Mouse (Mus musculus) lung, postnatal 0 days (tissue): ENCODE measurements around the gene Olfr1030. TPM values are rescaled to one million over a fixed set of nuclear protein-coding genes. Genes with fewer than 3 reads are reported as not detected.
"Not testable (repeated sequence)": the region's sequence is repeated elsewhere in the genome, so short reads cannot be mapped to it uniquely, and the experiment has no call there.

Experiments used
- ATAC-seq: fragments of 200-750 bp; cut with Nextera tagmentation; 2 replicates; pipeline ENCODE4 v1.8.0; 2017; ENCODE audit warnings: moderate library complexity
- DNase-seq: peaks from one replicate; pipeline ENCODE4 v3.0.0-alpha.2; 2016; ENCODE audit warnings: low spot score
- H3K27ac ChIP-seq: fragments of 300-500 bp; sonication (generic); 2 replicates; pipeline ENCODE4 v1.5.1; 2014; ENCODE audit warnings: antibody characterized with exemption, mild to moderate bottlenecking, low read length, mixed read lengths
- H3K27me3 ChIP-seq: fragments of 300-500 bp; sonication (generic); replicated peaks from 2 replicates; pipeline ENCODE4 v1.6.1; 2014; ENCODE audit warnings: low read length, mixed read lengths; ENCODE audit not compliant: insufficient read depth
- H3K36me3 ChIP-seq: fragments of 300-500 bp; sonication (generic); 2 replicates; pipeline ENCODE4 v1.6.1; 2014; ENCODE audit warnings: low read length, mixed read lengths; ENCODE audit not compliant: insufficient read depth
- H3K4me1 ChIP-seq: fragments of 300-500 bp; sonication (generic); 2 replicates; pipeline ENCODE4 v1.6.1; 2014; ENCODE audit warnings: antibody characterized with exemption, low read depth, low read length, mixed read lengths; ENCODE audit not compliant: insufficient read depth
- H3K4me2 ChIP-seq: fragments of 300-500 bp; sonication (generic); replicated peaks from 2 replicates; pipeline ENCODE4 v1.6.1; 2014; ENCODE audit warnings: low read depth, mild to moderate bottlenecking, low read length, moderate library complexity, mixed read lengths
- H3K4me3 ChIP-seq: fragments of 300-500 bp; sonication (generic); 2 replicates; pipeline ENCODE4 v1.5.1; 2014; ENCODE audit warnings: low read depth, low read length
- H3K9ac ChIP-seq: fragments of 300-500 bp; sonication (generic); replicated peaks from 2 replicates; pipeline ENCODE4 v1.6.1; 2014; ENCODE audit warnings: low read depth, mild to moderate bottlenecking
- H3K9me3 ChIP-seq: fragments of 300-500 bp; sonication (generic); 2 replicates; pipeline ENCODE4 v1.6.1; 2016; ENCODE audit warnings: low read length, mixed read lengths
- CTCF ChIP-seq: IDR thresholded peaks from 2 replicates; pipeline ENCODE4 v1.5.1; 2016; ENCODE audit warnings: antibody characterized with exemption, mild to moderate bottlenecking
- EP300 ChIP-seq: IDR thresholded peaks from 2 replicates; pipeline ENCODE4 v1.6.1; 2016; ENCODE audit warnings: antibody characterized with exemption, mild to moderate bottlenecking, control low read depth
- WGBS: fragments of 180-500 bp; shearing (Covaris S2); extraction: QIAGEN DNeasy Blood & Tissue Kit; methylation state at CpG from one replicate; pipeline ENCODE4 v1.1.7; 2014; 5-methylcytosine and 5-hydroxymethylcytosine counted together
- polyA plus RNA-seq: library from polyadenylated mRNA; unstranded; fragments of >200 nt; fragmentation: Nextera tagmentation; extraction: Ambion mirVana; gene quantifications from 2 replicates; pipeline ENCODE4 v1.2.1, GENCODE M21; 2015

Olfr1030 gene
- not detected in 2 replicates for polyA plus RNA-seq

DNA sequence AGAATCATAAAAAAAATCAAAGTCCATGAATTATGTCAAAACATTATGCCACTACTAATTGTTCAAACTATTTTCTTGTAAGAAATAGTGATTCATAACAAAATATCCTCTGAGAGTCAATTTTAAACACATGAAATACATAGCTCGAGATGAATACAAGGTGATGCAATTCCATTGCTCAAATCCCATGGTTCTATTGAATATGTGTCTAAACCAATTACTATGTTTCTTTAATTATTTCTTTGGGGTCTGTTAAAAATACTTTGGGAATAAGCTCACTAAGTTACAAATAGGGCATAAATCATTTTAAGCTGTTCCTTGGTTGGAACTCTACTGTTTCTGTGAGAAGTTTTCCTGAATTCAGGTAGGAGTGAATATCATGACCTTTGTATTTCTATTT is at the start of gene Olfr1030:
Gene Olfr1030, plus strand, starts transcription at position 301 of the 400 bp plus-strand sequence.
- H3K4me1 ChIP-seq, result no peaks in the 10 kb centered on the region
- ATAC-seq (no peak), DNase-seq (no peak)
- H3K27ac ChIP-seq, result no peak within 1 kb of the TSS
- H3K9me3 ChIP-seq, result no peaks in the 10 kb centered on the region
- WGBS, result 50% methylated on average over 1 of the region's 1 CpGs
- no peaks in the 10 kb centered on the region for H3K27me3 ChIP-seq
- no peak within 1 kb of the TSS for H3K4me3 ChIP-seq
- H3K36me3 ChIP-seq, result no peaks in the 10 kb centered on the region
- TF ChIP-seq EP300 (no peak), CTCF (no peak)
- no peak within 1 kb of the TSS for H3K4me2 ChIP-seq
- H3K9ac ChIP-seq, result no peak within 1 kb of the TSS

DNA sequence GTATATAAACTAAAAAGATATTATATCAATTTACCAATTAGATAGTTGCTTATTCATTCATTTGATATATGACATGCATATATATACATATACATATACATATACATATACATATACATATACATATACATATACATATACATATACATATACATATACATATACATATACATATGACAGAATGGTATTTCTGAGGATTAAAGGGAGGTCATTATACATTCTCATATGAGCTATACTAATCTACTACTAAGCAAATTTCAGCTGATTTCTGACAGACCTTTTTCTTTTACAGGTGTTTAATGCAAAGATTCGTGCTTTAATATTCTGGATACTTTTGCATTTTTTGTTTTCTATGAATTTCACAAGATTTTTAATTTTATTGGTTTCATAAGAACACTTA is 28.9 kb upstream of the Olfr1030 start, which contains the start of gene Olfr1028:
Gene Olfr1028, plus strand, starts transcription at position 301 of the 400 bp plus-strand sequence.
- no peaks in the 10 kb centered on the region for H3K27me3 ChIP-seq
- ATAC-seq (no peak), DNase-seq (no peak)
- no peaks in the 10 kb centered on the region for H3K9me3 ChIP-seq
- no peak within 1 kb of the TSS for H3K9ac ChIP-seq
- no peak within 1 kb of the TSS for H3K4me2 ChIP-seq
- no peaks in the 10 kb centered on the region for H3K4me1 ChIP-seq
- 67% methylated on average over 1 of the region's 1 CpGs for WGBS
- H3K4me3 ChIP-seq, result no peak within 1 kb of the TSS
- H3K27ac ChIP-seq, result no peak within 1 kb of the TSS
- TF ChIP-seq CTCF (no peak), EP300 (no peak)
- H3K36me3 ChIP-seq, result no peaks in the 10 kb centered on the region

GRCm38 (mm10) chr2:85973595-85973994 is 5.5 kb upstream of the Olfr1030 start, which contains the start of gene Olfr1029:
TSS of gene Olfr1029 (plus strand) at chr2:85973895.
- Histone ChIP-seq H3K36me3 (no peaks in the 10 kb centered on the region), H3K27me3 (no peaks in the 10 kb centered on the region), H3K4me1 (no peaks in the 10 kb centered on the region), H3K9ac (no peak within 1 kb of the TSS), H3K4me3 (no peak within 1 kb of the TSS), H3K27ac (no peak within 1 kb of the TSS), H3K9me3 (no peaks in the 10 kb centered on the region), H3K4me2 (no peak within 1 kb of the TSS)
- ATAC-seq, result no peak
- WGBS, result 81% methylated on average over 2 of the region's 2 CpGs
- TF ChIP-seq CTCF (no peak), EP300 (no peak)
- no peak for DNase-seq

- DNase-seq (no peak), ATAC-seq (no peak)
- WGBS, result 40% methylated on average over 3 of the region's 3 CpGs
- Histone ChIP-seq H3K9me3 (no peaks in the 10 kb centered on the region), H3K36me3 (no peaks in the 10 kb centered on the region), H3K27ac (no peak within 1 kb of the TSS), H3K4me3 (no peak within 1 kb of the TSS), H3K4me2 (no peak within 1 kb of the TSS), H3K4me1 (no peaks in the 10 kb centered on the region), H3K27me3 (no peaks in the 10 kb centered on the region), H3K9ac (no peak within 1 kb of the TSS)
- TF ChIP-seq CTCF (no peak), EP300 (no peak)
Measured at GRCm38 (mm10) chr2:85990004-85990403, 10.9 kb downstream of the Olfr1030 start, which contains the start of gene Olfr1031. TSS of gene Olfr1031 (plus strand) at chr2:85990304.

GRCm38 (mm10) chr2:86005240-86005639 is 26.2 kb downstream of the Olfr1030 start, which contains the start of gene Olfr1032:
TSS of gene Olfr1032 (plus strand) at chr2:86005540.
- H3K4me2 ChIP-seq, result no peak within 1 kb of the TSS

GRCm38 (mm10) chr2:86020406-86020805 is 41.3 kb downstream of the Olfr1030 start, which contains the start of gene Olfr1033:
TSS of gene Olfr1033 (plus strand) at chr2:86020633.
- H3K9ac ChIP-seq, H3K9me3 ChIP-seq, H3K27me3 ChIP-seq, H3K36me3 ChIP-seq, H3K27ac ChIP-seq, H3K4me1 ChIP-seq, ATAC-seq: not testable (repeated sequence)
- WGBS, result 1% methylated on average over 10 of the region's 11 CpGs
- Histone ChIP-seq H3K4me2 (peak within 1 kb of the TSS; percentile 45), H3K4me3 (peak within 1 kb of the TSS; percentile 33)
- DNase-seq, result peak; percentile 61

More at GRCm38 (mm10) chr2:86005240-86005639, 26.2 kb downstream of the Olfr1030 start, which contains the start of gene Olfr1032:
- no peak within 1 kb of the TSS for H3K27ac ChIP-seq
- H3K36me3 ChIP-seq, result no peaks in the 10 kb centered on the region
- DNase-seq, result no peak
- no peaks in the 10 kb centered on the region for H3K9me3 ChIP-seq
- H3K4me3 ChIP-seq, result no peak within 1 kb of the TSS
- no peaks in the 10 kb centered on the region for H3K27me3 ChIP-seq
- TF ChIP-seq CTCF, result no peak
- no peak for TF ChIP-seq EP300
- WGBS, result 76% methylated on average over 7 of the region's 7 CpGs
- H3K9ac ChIP-seq, result no peak within 1 kb of the TSS
- H3K4me1 ChIP-seq, result no peaks in the 10 kb centered on the region
- ATAC-seq, result no peak

GRCm38 (mm10) chr2:86021518-86021917 is 42.4 kb downstream of the Olfr1030 start:
- H3K4me2 ChIP-seq, H3K4me1 ChIP-seq, DNase-seq, H3K27ac ChIP-seq, H3K27me3 ChIP-seq, H3K9me3 ChIP-seq, H3K36me3 ChIP-seq, H3K9ac ChIP-seq, H3K4me3 ChIP-seq, ATAC-seq: not testable (repeated sequence)
- 49% methylated on average over 3 of the region's 9 CpGs for WGBS

Other genes with a start within 250 kb of the Olfr1030 start
- not detected in 2 replicates for gene Olfr1012, start 216.5 kb upstream of the Olfr1030 start, polyA plus RNA-seq
- gene Olfr1013, start 212.2 kb upstream of the Olfr1030 start, polyA plus RNA-seq, result not detected in 2 replicates
- not detected in 2 replicates for gene Olfr1014, start 206.6 kb upstream of the Olfr1030 start, polyA plus RNA-seq
- gene Olfr1015, start 197.3 kb upstream of the Olfr1030 start, polyA plus RNA-seq, result not detected in 2 replicates
- not detected in 2 replicates for gene Olfr1016, start 176.7 kb upstream of the Olfr1030 start, polyA plus RNA-seq
- not detected in 2 replicates for gene Olfr1018, start 160.8 kb upstream of the Olfr1030 start, polyA plus RNA-seq
- not detected in 2 replicates for gene Olfr1019, start 133.8 kb upstream of the Olfr1030 start, polyA plus RNA-seq
- gene Olfr1020, start 132.2 kb upstream of the Olfr1030 start, polyA plus RNA-seq, result not detected in 2 replicates
- gene Olfr1022, start 110.7 kb upstream of the Olfr1030 start, polyA plus RNA-seq, result not detected in 2 replicates
- gene Olfr1023, start 93.6 kb upstream of the Olfr1030 start, polyA plus RNA-seq, result not detected in 2 replicates
- not detected in 2 replicates for gene Olfr1024, start 74.2 kb upstream of the Olfr1030 start, polyA plus RNA-seq
- not detected in 2 replicates for gene Olfr1025-ps1, start 64.1 kb upstream of the Olfr1030 start, polyA plus RNA-seq
- not detected in 2 replicates for gene Olfr1026, start 57.7 kb upstream of the Olfr1030 start, polyA plus RNA-seq
- not detected in 2 replicates for gene Olfr1028, start 28.8 kb upstream of the Olfr1030 start, polyA plus RNA-seq
- not detected in 2 replicates for gene Olfr1029, start 5.4 kb upstream of the Olfr1030 start, polyA plus RNA-seq
- not detected in 2 replicates for gene Olfr1031, start 11.0 kb downstream of the Olfr1030 start, polyA plus RNA-seq
- gene Olfr1032, start 26.3 kb downstream of the Olfr1030 start, polyA plus RNA-seq, result not detected in 2 replicates
- 3.4 and 8.8 TPM in 2 replicates for gene Olfr1033, start 41.4 kb downstream of the Olfr1030 start, polyA plus RNA-seq
- 0.06 TPM in 1 of 2 replicates, not detected in the other for gene Olfr1034, start 66.6 kb downstream of the Olfr1030 start, polyA plus RNA-seq
- gene Olfr1036, start 94.7 kb downstream of the Olfr1030 start, polyA plus RNA-seq, result not detected in 2 replicates
- gene Olfr1037, start 108.1 kb downstream of the Olfr1030 start, polyA plus RNA-seq, result not detected in 2 replicates
- not detected in 2 replicates for gene Olfr1039, start 156.7 kb downstream of the Olfr1030 start, polyA plus RNA-seq
- gene Olfr1040, start 167.5 kb downstream of the Olfr1030 start, polyA plus RNA-seq, result not detected in 2 replicates
- gene Olfr1042, start 182.6 kb downstream of the Olfr1030 start, polyA plus RNA-seq, result not detected in 2 replicates
- not detected in 2 replicates for gene Olfr1043, start 188.2 kb downstream of the Olfr1030 start, polyA plus RNA-seq
- not detected in 2 replicates for gene Olfr1044, start 198.5 kb downstream of the Olfr1030 start, polyA plus RNA-seq
- gene Olfr52, start 206.4 kb downstream of the Olfr1030 start, polyA plus RNA-seq, result not detected in 2 replicates
- gene Olfr1045, start 223.7 kb downstream of the Olfr1030 start, polyA plus RNA-seq, result not detected in 2 replicates
- gene Olfr1046, start 240.0 kb downstream of the Olfr1030 start, polyA plus RNA-seq, result not detected in 2 replicates